Mouse (Mus musculus): ENCODE measurements around the gene Lrrc28. TPM values are rescaled to one million over a fixed set of nuclear protein-coding genes. Genes with fewer than 3 reads are reported as not detected.

Gene Lrrc28
- polyA plus RNA-seq, 1 experiment from 2014 or later = 22.1 TPM

- Histone ChIP-seq H3K4me1 (ENCODE audit: control insufficient read depth, insufficient read depth, low read length) (peaks cover 15% of the 10 kb centered on the region), H3K27me3 (ENCODE audit: control insufficient read depth, insufficient read depth, low read length) (no peaks in the 10 kb centered on the region; the same call in 1 of the 2 replicates), H3K9ac (ENCODE audit: low read length) (no peak overlapping the region), H3K27ac (ENCODE audit: low read depth, low read length) (no peak overlapping the region), H3K36me3 (ENCODE audit: control insufficient read depth, insufficient read depth, low read length) (no peaks in the 10 kb centered on the region), H3K4me3 (ENCODE audit: low read depth, low read length) (no peak overlapping the region), H3K4me2 (no peak overlapping the region), H3K9me3 (ENCODE audit: control insufficient read depth, low read length) (no peaks in the 10 kb centered on the region)
- 82% methylated on average over 5 of the region's 5 CpGs for WGBS
- ATAC-seq (ENCODE audit: low FRiP score) = no peak
- DNase-seq (ENCODE audit: low spot score, missing footprints) = no peak
These were observed 7.1 kb upstream of the Lrrc28 start for GRCm38 (mm10) chr7:67652211-67652610.

GRCm38 (mm10) chr7:67648376-67648775, 3.3 kb upstream of the Lrrc28 start:
- DNase-seq (ENCODE audit: low spot score, missing footprints) (no peak), ATAC-seq (ENCODE audit: low FRiP score) (no peak)
- 68% methylated on average over 4 of the region's 4 CpGs for WGBS
- Histone ChIP-seq H3K27me3 (ENCODE audit: control insufficient read depth, insufficient read depth, low read length) (no peaks in the 10 kb centered on the region; the same call in 1 of the 2 replicates), H3K9ac (ENCODE audit: low read length) (no peak overlapping the region), H3K4me1 (ENCODE audit: control insufficient read depth, insufficient read depth, low read length) (peaks cover 13% of the 10 kb centered on the region), H3K9me3 (ENCODE audit: control insufficient read depth, low read length) (no peaks in the 10 kb centered on the region), H3K36me3 (ENCODE audit: control insufficient read depth, insufficient read depth, low read length) (no peaks in the 10 kb centered on the region), H3K27ac (ENCODE audit: low read depth, low read length) (no peak overlapping the region), H3K4me3 (ENCODE audit: low read depth, low read length) (peak overlapping the region; percentile 50), H3K4me2 (peak overlapping the region; percentile 52)

- ATAC-seq (ENCODE audit: low FRiP score) = no peak
- 1% methylated on average over 5 of the region's 5 CpGs for WGBS
- H3K9me3 ChIP-seq (ENCODE audit: control insufficient read depth, low read length) = no peaks in the 10 kb centered on the region
- H3K36me3 ChIP-seq (ENCODE audit: control insufficient read depth, insufficient read depth, low read length) = no peaks in the 10 kb centered on the region
- DNase-seq (ENCODE audit: low spot score, missing footprints) = peak; percentile 93
- H3K27ac ChIP-seq (ENCODE audit: low read depth, low read length) = peak within 1 kb of the TSS; percentile 62; the same call in 1 of the 2 replicates
- H3K4me3 ChIP-seq (ENCODE audit: low read depth, low read length) = peak within 1 kb of the TSS; percentile 76
- peak within 1 kb of the TSS; percentile 83 for H3K4me2 ChIP-seq
- peak within 1 kb of the TSS; percentile 86 for H3K9ac ChIP-seq (ENCODE audit: low read length)
- peaks cover 13% of the 10 kb centered on the region for H3K4me1 ChIP-seq (ENCODE audit: control insufficient read depth, insufficient read depth, low read length)
- no peaks in the 10 kb centered on the region; the same call in 1 of the 2 replicates for H3K27me3 ChIP-seq (ENCODE audit: control insufficient read depth, insufficient read depth, low read length)
These were observed 2.2 kb upstream of the Lrrc28 start, which contains the start of gene Ttc23 for GRCm38 (mm10) chr7:67647277-67647676. TSS of gene Ttc23 (plus strand) at chr7:67647410.

- H3K27me3 ChIP-seq (ENCODE audit: control insufficient read depth, insufficient read depth, low read length) = no peaks in the 10 kb centered on the region; the same call in 1 of the 2 replicates
- peak overlapping the region; percentile 76 for H3K4me3 ChIP-seq (ENCODE audit: low read depth, low read length)
- ATAC-seq (ENCODE audit: low FRiP score) (no peak), DNase-seq (ENCODE audit: low spot score, missing footprints) (peak; percentile 88)
- no peak overlapping the region for H3K27ac ChIP-seq (ENCODE audit: low read depth, low read length)
- H3K9ac ChIP-seq (ENCODE audit: low read length) = peak overlapping the region; percentile 86
- no peaks in the 10 kb centered on the region for H3K9me3 ChIP-seq (ENCODE audit: control insufficient read depth, low read length)
- peak overlapping the region; percentile 83 for H3K4me2 ChIP-seq
- H3K4me1 ChIP-seq (ENCODE audit: control insufficient read depth, insufficient read depth, low read length) = peaks cover 13% of the 10 kb centered on the region
- H3K36me3 ChIP-seq (ENCODE audit: control insufficient read depth, insufficient read depth, low read length) = no peaks in the 10 kb centered on the region
- WGBS = 7% methylated on average over 6 of the region's 6 CpGs
These were observed 1.1 kb upstream of the Lrrc28 start for GRCm38 (mm10) chr7:67646131-67646530.

- Histone ChIP-seq H3K36me3 (ENCODE audit: control insufficient read depth, insufficient read depth, low read length) (no peaks in the 10 kb centered on the region; the same call in 1 of the 2 replicates), H3K9ac (ENCODE audit: low read length) (peak overlapping the region; percentile 86), H3K27ac (ENCODE audit: low read depth, low read length) (peak overlapping the region; percentile 71), H3K9me3 (ENCODE audit: control insufficient read depth, low read length) (no peaks in the 10 kb centered on the region), H3K4me2 (peak overlapping the region; percentile 83), H3K4me1 (ENCODE audit: control insufficient read depth, insufficient read depth, low read length) (peaks cover 13% of the 10 kb centered on the region), H3K27me3 (ENCODE audit: control insufficient read depth, insufficient read depth, low read length) (no peaks in the 10 kb centered on the region; the same call in 1 of the 2 replicates), H3K4me3 (ENCODE audit: low read depth, low read length) (peak overlapping the region; percentile 76)
- WGBS = under 1% methylated on average over 15 of the region's 15 CpGs
- no peak for DNase-seq (ENCODE audit: low spot score, missing footprints)
- ATAC-seq (ENCODE audit: low FRiP score) = no peak; the same call in 1 of the 2 replicates
These were observed 580 bp upstream of the Lrrc28 start for GRCm38 (mm10) chr7:67645681-67646014.

- no peaks in the 10 kb centered on the region for H3K9me3 ChIP-seq (ENCODE audit: control insufficient read depth, low read length)
- peak; percentile 83 for DNase-seq (ENCODE audit: low spot score, missing footprints)
- peaks cover 10% of the 10 kb centered on the region for H3K4me1 ChIP-seq (ENCODE audit: control insufficient read depth, insufficient read depth, low read length)
- peak overlapping the region; percentile 69 for H3K9ac ChIP-seq (ENCODE audit: low read length)
- no peaks in the 10 kb centered on the region; the same call in 1 of the 2 replicates for H3K36me3 ChIP-seq (ENCODE audit: control insufficient read depth, insufficient read depth, low read length)
- no peak for ATAC-seq (ENCODE audit: low FRiP score)
- 45% methylated on average over 8 of the region's 8 CpGs for WGBS
- peak overlapping the region; percentile 75 for H3K4me2 ChIP-seq
- peak overlapping the region; percentile 76 for H3K4me3 ChIP-seq (ENCODE audit: low read depth, low read length)
- H3K27me3 ChIP-seq (ENCODE audit: control insufficient read depth, insufficient read depth, low read length) = no peaks in the 10 kb centered on the region
- no peak overlapping the region for H3K27ac ChIP-seq (ENCODE audit: low read depth, low read length)
These were observed 777 bp downstream of the Lrrc28 start for GRCm38 (mm10) chr7:67644291-67644690.

- Histone ChIP-seq H3K4me3 (ENCODE audit: low read depth, low read length) (no peak overlapping the region), H3K9ac (ENCODE audit: low read length) (no peak overlapping the region), H3K36me3 (ENCODE audit: control insufficient read depth, insufficient read depth, low read length) (no peaks in the 10 kb centered on the region; the same call in 1 of the 2 replicates), H3K9me3 (ENCODE audit: control insufficient read depth, low read length) (no peaks in the 10 kb centered on the region), H3K4me2 (no peak overlapping the region), H3K27ac (ENCODE audit: low read depth, low read length) (no peak overlapping the region), H3K27me3 (ENCODE audit: control insufficient read depth, insufficient read depth, low read length) (no peaks in the 10 kb centered on the region), H3K4me1 (ENCODE audit: control insufficient read depth, insufficient read depth, low read length) (peaks cover 7% of the 10 kb centered on the region)
- DNase-seq (ENCODE audit: low spot score, missing footprints) (no peak), ATAC-seq (ENCODE audit: low FRiP score) (no peak)
- WGBS = 96% methylated on average over 9 of the region's 9 CpGs
These were observed 2.1 kb downstream of the Lrrc28 start for GRCm38 (mm10) chr7:67642955-67643354.

- H3K4me1 ChIP-seq (ENCODE audit: control insufficient read depth, insufficient read depth, low read length) = peaks cover 2% of the 10 kb centered on the region; the same call in 1 of the 2 replicates
- no peak overlapping the region for H3K27ac ChIP-seq (ENCODE audit: low read depth, low read length)
- no peaks in the 10 kb centered on the region for H3K9me3 ChIP-seq (ENCODE audit: control insufficient read depth, low read length)
- H3K4me2 ChIP-seq = no peak overlapping the region
- no peaks in the 10 kb centered on the region; the same call in 1 of the 2 replicates for H3K36me3 ChIP-seq (ENCODE audit: control insufficient read depth, insufficient read depth, low read length)
- no peak for DNase-seq (ENCODE audit: low spot score, missing footprints)
- no peak overlapping the region for H3K4me3 ChIP-seq (ENCODE audit: low read depth, low read length)
- ATAC-seq (ENCODE audit: low FRiP score) = no peak
- no peak overlapping the region for H3K9ac ChIP-seq (ENCODE audit: low read length)
- no peaks in the 10 kb centered on the region for H3K27me3 ChIP-seq (ENCODE audit: control insufficient read depth, insufficient read depth, low read length)
- 65% methylated on average over 3 of the region's 3 CpGs for WGBS
These were observed 6.1 kb downstream of the Lrrc28 start for GRCm38 (mm10) chr7:67639006-67639405.

GRCm38 (mm10) chr7:67636161-67636560, 8.9 kb downstream of the Lrrc28 start:
- H3K36me3 ChIP-seq (ENCODE audit: control insufficient read depth, insufficient read depth, low read length) = no peaks in the 10 kb centered on the region; the same call in 1 of the 2 replicates
- WGBS = 62% methylated on average over 2 of the region's 2 CpGs
- ATAC-seq (ENCODE audit: low FRiP score) = no peak
- no peak for DNase-seq (ENCODE audit: low spot score, missing footprints)
- no peak overlapping the region for H3K27ac ChIP-seq (ENCODE audit: low read depth, low read length)
- no peaks in the 10 kb centered on the region; the same call in 1 of the 2 replicates for H3K9me3 ChIP-seq (ENCODE audit: control insufficient read depth, low read length)
- no peak overlapping the region for H3K9ac ChIP-seq (ENCODE audit: low read length)
- no peak overlapping the region for H3K4me2 ChIP-seq
- peaks cover 2% of the 10 kb centered on the region; the same call in 1 of the 2 replicates for H3K4me1 ChIP-seq (ENCODE audit: control insufficient read depth, insufficient read depth, low read length)
- no peak overlapping the region for H3K4me3 ChIP-seq (ENCODE audit: low read depth, low read length)
- H3K27me3 ChIP-seq (ENCODE audit: control insufficient read depth, insufficient read depth, low read length) = no peaks in the 10 kb centered on the region
